Mouse (Mus musculus): ENCODE measurements around the gene Nptxr. TPM values are rescaled to one million over a fixed set of nuclear protein-coding genes. Genes with fewer than 3 reads are reported as not detected.

The Nptxr gene
- polyA plus RNA-seq, 1 experiment from 2014 or later, result 0.50 TPM

- 87% methylated on average over 10 of the region's 10 CpGs for WGBS
- Histone ChIP-seq H3K4me2 (replicated peaks; ENCODE audit: low read depth, low read length) (no peak overlapping the region), H3K9me3 (ENCODE audit: control insufficient read depth, low read length) (no peaks in the 10 kb centered on the region), H3K9ac (ENCODE audit: low read depth, low read length) (no peak overlapping the region), H3K36me3 (ENCODE audit: control insufficient read depth, insufficient read depth, low read length) (no peaks in the 10 kb centered on the region), H3K4me1 (ENCODE audit: control insufficient read depth, insufficient read depth, low read length) (no peaks in the 10 kb centered on the region), H3K27me3 (ENCODE audit: control insufficient read depth, insufficient read depth, low read length) (peaks cover 27% of the 10 kb centered on the region), H3K27ac (ENCODE audit: low read depth, low read length) (no peak overlapping the region), H3K4me3 (ENCODE audit: low read length) (no peak overlapping the region)
- no peak for ATAC-seq (ENCODE audit: low FRiP score, low TSS enrichment)
Measured at GRCm38 (mm10) chr15:79798591-79798990, 6.0 kb downstream of the Nptxr start.

GRCm38 (mm10) chr15:79797680-79798079 is 6.9 kb downstream of the Nptxr start:
- 69% methylated on average over 8 of the region's 8 CpGs for WGBS
- peaks cover 18% of the 10 kb centered on the region for H3K27me3 ChIP-seq (ENCODE audit: control insufficient read depth, insufficient read depth, low read length)
- no peaks in the 10 kb centered on the region for H3K9me3 ChIP-seq (ENCODE audit: control insufficient read depth, low read length)
- H3K36me3 ChIP-seq (ENCODE audit: control insufficient read depth, insufficient read depth, low read length), result no peaks in the 10 kb centered on the region
- no peak overlapping the region for H3K4me2 ChIP-seq (replicated peaks; ENCODE audit: low read depth, low read length)
- H3K4me3 ChIP-seq (ENCODE audit: low read length), result no peak overlapping the region
- no peaks in the 10 kb centered on the region for H3K4me1 ChIP-seq (ENCODE audit: control insufficient read depth, insufficient read depth, low read length)
- no peak overlapping the region for H3K27ac ChIP-seq (ENCODE audit: low read depth, low read length)
- ATAC-seq (ENCODE audit: low FRiP score, low TSS enrichment), result no peak
- no peak overlapping the region for H3K9ac ChIP-seq (ENCODE audit: low read depth, low read length)

- no peak overlapping the region for H3K4me3 ChIP-seq (ENCODE audit: low read length)
- H3K9me3 ChIP-seq (ENCODE audit: control insufficient read depth, low read length), result no peaks in the 10 kb centered on the region
- no peak for ATAC-seq (ENCODE audit: low FRiP score, low TSS enrichment)
- H3K4me2 ChIP-seq (replicated peaks; ENCODE audit: low read depth, low read length), result no peak overlapping the region
- H3K36me3 ChIP-seq (ENCODE audit: control insufficient read depth, insufficient read depth, low read length), result no peaks in the 10 kb centered on the region
- peaks cover 13% of the 10 kb centered on the region for H3K27me3 ChIP-seq (ENCODE audit: control insufficient read depth, insufficient read depth, low read length)
- no peak overlapping the region for H3K27ac ChIP-seq (ENCODE audit: low read depth, low read length)
- H3K9ac ChIP-seq (ENCODE audit: low read depth, low read length), result no peak overlapping the region
- 82% methylated on average over 7 of the region's 7 CpGs for WGBS
- H3K4me1 ChIP-seq (ENCODE audit: control insufficient read depth, insufficient read depth, low read length), result no peaks in the 10 kb centered on the region
Measured at GRCm38 (mm10) chr15:79797096-79797495, 7.5 kb downstream of the Nptxr start.

GRCm38 (mm10) chr15:79796256-79796655 is 8.3 kb downstream of the Nptxr start:
- no peak overlapping the region for H3K9ac ChIP-seq (ENCODE audit: low read depth, low read length)
- no peaks in the 10 kb centered on the region for H3K4me1 ChIP-seq (ENCODE audit: control insufficient read depth, insufficient read depth, low read length)
- no peak overlapping the region for H3K27ac ChIP-seq (ENCODE audit: low read depth, low read length)
- H3K36me3 ChIP-seq (ENCODE audit: control insufficient read depth, insufficient read depth, low read length), result no peaks in the 10 kb centered on the region
- 88% methylated on average over 12 of the region's 12 CpGs for WGBS
- H3K4me2 ChIP-seq (replicated peaks; ENCODE audit: low read depth, low read length), result no peak overlapping the region
- no peaks in the 10 kb centered on the region for H3K9me3 ChIP-seq (ENCODE audit: control insufficient read depth, low read length)
- no peak overlapping the region for H3K4me3 ChIP-seq (ENCODE audit: low read length)
- no peak for ATAC-seq (ENCODE audit: low FRiP score, low TSS enrichment)
- H3K27me3 ChIP-seq (ENCODE audit: control insufficient read depth, insufficient read depth, low read length), result peaks cover 5% of the 10 kb centered on the region; the same call in 1 of the 2 replicates

GRCm38 (mm10) chr15:79794173-79794572 is 10.4 kb downstream of the Nptxr start:
- ATAC-seq (ENCODE audit: low FRiP score, low TSS enrichment), result no peak
- WGBS, result 23% methylated on average over 20 of the region's 20 CpGs
- H3K27me3 ChIP-seq (ENCODE audit: control insufficient read depth, insufficient read depth, low read length), result no peaks in the 10 kb centered on the region

GRCm38 (mm10) chr15:79793076-79793475 is 11.5 kb downstream of the Nptxr start:
- Histone ChIP-seq H3K4me1 (ENCODE audit: control insufficient read depth, insufficient read depth, low read length) (no peaks in the 10 kb centered on the region), H3K27ac (ENCODE audit: low read depth, low read length) (no peak overlapping the region), H3K9me3 (ENCODE audit: control insufficient read depth, low read length) (no peaks in the 10 kb centered on the region), H3K4me2 (replicated peaks; ENCODE audit: low read depth, low read length) (no peak overlapping the region), H3K36me3 (ENCODE audit: control insufficient read depth, insufficient read depth, low read length) (no peaks in the 10 kb centered on the region), H3K9ac (ENCODE audit: low read depth, low read length) (no peak overlapping the region), H3K27me3 (ENCODE audit: control insufficient read depth, insufficient read depth, low read length) (no peaks in the 10 kb centered on the region), H3K4me3 (ENCODE audit: low read length) (no peak overlapping the region)
- WGBS, result 94% methylated on average over 9 of the region's 9 CpGs
- ATAC-seq (ENCODE audit: low FRiP score, low TSS enrichment), result no peak

More at GRCm38 (mm10) chr15:79794173-79794572, 10.4 kb downstream of the Nptxr start:
- H3K9me3 ChIP-seq (ENCODE audit: control insufficient read depth, low read length), result no peaks in the 10 kb centered on the region
- no peak overlapping the region for H3K4me3 ChIP-seq (ENCODE audit: low read length)
- H3K4me2 ChIP-seq (replicated peaks; ENCODE audit: low read depth, low read length), result no peak overlapping the region
- H3K27ac ChIP-seq (ENCODE audit: low read depth, low read length), result no peak overlapping the region
- no peaks in the 10 kb centered on the region for H3K36me3 ChIP-seq (ENCODE audit: control insufficient read depth, insufficient read depth, low read length)
- H3K4me1 ChIP-seq (ENCODE audit: control insufficient read depth, insufficient read depth, low read length), result no peaks in the 10 kb centered on the region
- H3K9ac ChIP-seq (ENCODE audit: low read depth, low read length), result no peak overlapping the region

- Histone ChIP-seq H3K27me3 (ENCODE audit: control insufficient read depth, insufficient read depth, low read length) (no peaks in the 10 kb centered on the region), H3K4me1 (ENCODE audit: control insufficient read depth, insufficient read depth, low read length) (no peaks in the 10 kb centered on the region), H3K9me3 (ENCODE audit: control insufficient read depth, low read length) (no peaks in the 10 kb centered on the region), H3K4me3 (ENCODE audit: low read length) (no peak overlapping the region), H3K4me2 (replicated peaks; ENCODE audit: low read depth, low read length) (no peak overlapping the region), H3K36me3 (ENCODE audit: control insufficient read depth, insufficient read depth, low read length) (no peaks in the 10 kb centered on the region), H3K27ac (ENCODE audit: low read depth, low read length) (no peak overlapping the region), H3K9ac (ENCODE audit: low read depth, low read length) (no peak overlapping the region)
- WGBS, result 20% methylated on average over 19 of the region's 19 CpGs
- peak; percentile 13; the same call in 1 of the 2 replicates for ATAC-seq (ENCODE audit: low FRiP score, low TSS enrichment)
Measured at GRCm38 (mm10) chr15:79792455-79792854, 12.1 kb downstream of the Nptxr start.

- H3K4me3 ChIP-seq (ENCODE audit: low read length), result no peak overlapping the region
- H3K36me3 ChIP-seq (ENCODE audit: control insufficient read depth, insufficient read depth, low read length), result no peaks in the 10 kb centered on the region
- H3K27ac ChIP-seq (ENCODE audit: low read depth, low read length), result no peak overlapping the region
- ATAC-seq (ENCODE audit: low FRiP score, low TSS enrichment), result no peak
- no peak overlapping the region for H3K4me2 ChIP-seq (replicated peaks; ENCODE audit: low read depth, low read length)
- H3K9ac ChIP-seq (ENCODE audit: low read depth, low read length), result no peak overlapping the region
- no peaks in the 10 kb centered on the region for H3K9me3 ChIP-seq (ENCODE audit: control insufficient read depth, low read length)
- no peaks in the 10 kb centered on the region for H3K4me1 ChIP-seq (ENCODE audit: control insufficient read depth, insufficient read depth, low read length)
- 3% methylated on average over 12 of the region's 12 CpGs for WGBS
- no peaks in the 10 kb centered on the region for H3K27me3 ChIP-seq (ENCODE audit: control insufficient read depth, insufficient read depth, low read length)
Measured at GRCm38 (mm10) chr15:79791502-79791901, 13.1 kb downstream of the Nptxr start.

- no peak for ATAC-seq (ENCODE audit: low FRiP score, low TSS enrichment)
- H3K4me3 ChIP-seq (ENCODE audit: low read length), result no peak overlapping the region
- H3K27me3 ChIP-seq (ENCODE audit: control insufficient read depth, insufficient read depth, low read length), result no peaks in the 10 kb centered on the region
- no peak overlapping the region for H3K9ac ChIP-seq (ENCODE audit: low read depth, low read length)
- H3K9me3 ChIP-seq (ENCODE audit: control insufficient read depth, low read length), result no peaks in the 10 kb centered on the region
- H3K4me2 ChIP-seq (replicated peaks; ENCODE audit: low read depth, low read length), result no peak overlapping the region
- H3K4me1 ChIP-seq (ENCODE audit: control insufficient read depth, insufficient read depth, low read length), result no peaks in the 10 kb centered on the region
- H3K27ac ChIP-seq (ENCODE audit: low read depth, low read length), result no peak overlapping the region
- H3K36me3 ChIP-seq (ENCODE audit: control insufficient read depth, insufficient read depth, low read length), result no peaks in the 10 kb centered on the region
- 84% methylated on average over 6 of the region's 6 CpGs for WGBS
Measured at GRCm38 (mm10) chr15:79790905-79791304, 13.7 kb downstream of the Nptxr start.
